Mouse (Mus musculus): Measurements from ENCODE around the gene Drd2.
A peak's percentile ranks its signal among the peaks of the same experiment; 100 is the strongest.

Gene Drd2

DNA sequence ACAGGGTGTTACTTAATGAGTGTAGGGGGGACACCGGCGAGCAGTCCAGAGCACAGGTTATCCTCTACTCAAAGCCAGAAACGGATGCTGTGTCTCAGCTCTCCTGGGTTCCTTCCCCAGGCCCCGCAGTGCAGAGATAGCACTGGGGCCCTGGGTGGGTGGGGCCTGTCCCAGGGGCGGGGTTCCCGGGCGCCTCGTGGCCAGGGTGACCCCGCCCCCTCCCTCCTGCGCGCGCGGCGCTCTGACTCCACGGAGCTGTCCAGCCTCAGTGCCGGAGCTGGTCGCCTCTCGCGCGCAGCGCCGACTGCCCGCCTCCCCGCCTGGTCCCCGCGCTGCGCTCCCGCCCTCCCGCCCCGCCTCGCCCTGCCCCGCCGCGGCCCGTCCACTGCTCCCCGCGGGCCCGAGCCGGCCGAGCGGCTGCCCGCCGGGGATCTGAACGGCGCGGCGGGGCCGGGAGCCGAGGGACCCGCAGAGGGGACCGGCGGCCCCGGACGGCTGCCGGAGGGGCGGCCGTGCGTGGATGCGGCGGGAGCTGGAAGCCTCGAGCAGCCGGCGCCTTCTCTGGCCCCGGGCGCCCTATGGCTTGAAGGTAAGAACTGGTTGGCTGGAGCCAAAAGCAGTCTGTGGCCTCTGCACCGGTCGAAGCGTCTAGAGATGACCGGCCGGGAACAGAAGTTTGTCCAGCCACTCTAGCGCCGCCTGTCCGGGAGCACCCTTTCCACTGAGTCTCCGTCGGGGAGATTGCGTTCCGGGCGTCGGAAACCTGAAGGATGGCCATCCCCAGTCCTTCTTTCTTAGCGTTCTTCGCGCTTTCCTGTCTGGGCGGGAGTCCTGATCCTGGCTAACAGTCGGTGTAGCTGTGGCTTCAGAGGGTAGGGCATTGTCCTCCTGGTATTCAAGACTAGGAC lies at the start of gene Drd2:
Gene Drd2 (plus strand): TSS at position 492 of the 908 bp plus-strand sequence.
- DNase-seq = no peak

DNA sequence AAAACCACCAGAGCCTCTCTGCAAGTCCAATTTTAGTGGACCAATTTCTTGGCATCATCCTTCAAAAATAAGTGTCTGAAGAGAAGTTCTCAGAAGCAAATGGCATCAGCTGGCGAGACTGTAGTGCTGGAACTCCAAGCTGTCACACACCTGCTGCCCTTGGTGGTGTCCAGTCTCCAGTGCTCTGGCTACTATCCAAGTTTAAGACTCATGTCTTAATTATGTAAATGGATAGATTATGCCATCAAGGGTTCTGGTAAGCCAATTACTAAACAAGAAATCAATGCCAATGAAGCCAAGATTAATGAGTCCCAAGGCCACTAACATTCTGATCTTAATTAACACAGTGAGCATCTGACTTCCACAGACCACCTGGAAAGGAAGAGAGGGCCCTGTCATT lies 45.3 kb upstream of the Drd2 start:
- DNase-seq = no peak

DNA sequence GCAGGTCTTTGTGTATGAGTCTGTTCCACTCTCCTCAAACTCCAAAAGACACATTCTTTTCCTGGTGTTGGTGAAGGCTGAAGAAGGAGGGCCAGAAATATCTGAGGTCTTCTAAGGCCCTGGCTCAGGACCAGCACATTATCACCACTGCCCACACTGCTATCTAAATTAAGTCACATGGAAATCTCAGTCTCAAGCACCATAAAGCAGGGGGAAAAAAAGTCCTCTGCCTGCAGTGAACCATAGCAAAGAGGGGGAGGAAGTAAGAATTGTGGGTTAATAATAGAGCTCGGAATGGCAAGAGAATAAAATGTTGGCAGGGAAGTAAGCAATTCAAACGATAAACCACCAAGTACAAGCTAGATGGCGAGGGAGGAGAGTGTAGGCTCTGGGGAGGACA lies 32.9 kb upstream of the Drd2 start:
- no peak for DNase-seq

DNA sequence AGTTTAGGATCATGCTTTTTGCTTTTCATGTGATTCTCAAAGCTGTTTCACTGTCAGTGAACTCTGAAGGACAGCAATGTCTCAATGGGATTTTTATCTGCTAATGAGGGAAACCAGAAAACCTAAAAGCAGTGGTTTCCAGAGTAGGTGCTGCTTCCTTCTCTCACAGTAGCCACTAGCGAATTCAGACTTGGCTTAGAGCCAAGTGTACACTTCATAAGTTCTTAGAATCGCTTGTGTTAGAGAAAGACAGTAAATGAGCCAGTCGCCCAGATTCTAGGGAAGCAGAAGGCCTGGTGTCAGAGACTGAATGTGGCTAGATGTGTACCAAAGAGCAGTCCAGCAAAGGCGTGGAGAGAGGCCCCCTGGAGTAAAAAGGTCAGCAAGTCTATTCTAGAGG lies 29.6 kb upstream of the Drd2 start:
- no peak for DNase-seq

DNA sequence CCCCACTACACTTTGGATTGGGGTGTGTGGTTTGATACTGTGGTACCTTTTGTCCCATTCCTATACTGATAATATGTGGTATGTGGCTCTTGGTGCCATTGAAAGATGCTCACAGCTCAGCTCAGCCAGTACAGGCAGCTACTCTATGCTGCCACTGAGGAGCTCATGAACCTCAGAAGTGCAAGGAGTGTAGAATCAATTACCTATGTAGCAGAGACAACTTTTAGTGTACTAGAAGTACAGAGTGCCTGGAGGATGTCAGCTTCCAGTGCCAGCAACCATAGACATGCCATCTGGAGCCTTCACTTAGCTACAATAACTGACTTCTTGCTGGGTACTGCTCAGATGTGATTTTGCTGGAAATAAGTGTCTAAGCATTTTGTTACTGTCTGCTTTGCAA lies 21.8 kb upstream of the Drd2 start:
- no peak for DNase-seq

DNA sequence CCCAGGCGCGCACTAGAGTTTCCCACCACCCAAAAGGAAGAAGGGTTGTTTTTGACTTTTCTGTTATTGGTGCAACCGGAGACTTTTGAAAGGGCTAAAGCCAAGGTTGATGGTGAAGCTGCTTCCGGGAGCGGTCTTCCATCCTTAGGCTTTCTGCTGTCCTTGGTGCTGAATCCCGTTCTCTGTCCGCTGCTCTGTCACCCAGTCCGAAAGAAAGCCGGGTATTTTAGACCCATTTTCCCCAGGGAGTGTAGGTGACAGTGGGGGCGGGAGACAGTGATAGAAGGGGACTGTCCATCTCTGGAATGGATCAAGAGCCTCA lies 578 bp downstream of the Drd2 start:
- peak; percentile 24 for DNase-seq

DNA sequence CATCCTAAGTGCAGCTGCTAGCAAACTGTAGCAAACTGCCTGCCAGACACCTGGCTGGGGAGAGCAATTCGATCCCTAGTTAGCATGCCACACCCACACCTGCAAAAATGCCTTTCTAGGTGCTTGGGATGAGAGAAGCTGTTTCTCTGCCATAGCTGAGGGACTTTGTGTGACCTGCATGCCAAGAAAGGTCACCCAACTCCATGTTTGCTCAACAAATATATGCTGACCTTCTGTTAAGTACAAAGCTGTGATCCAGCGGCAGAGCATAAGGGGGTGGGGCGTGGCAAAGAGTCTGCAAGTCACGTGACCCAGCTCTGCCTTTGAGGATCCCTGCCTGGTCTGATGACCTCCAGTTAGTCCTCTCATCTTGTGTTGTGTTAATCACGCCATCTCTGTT lies 25.3 kb downstream of the Drd2 start:
- DNase-seq = peak; percentile 64

DNA sequence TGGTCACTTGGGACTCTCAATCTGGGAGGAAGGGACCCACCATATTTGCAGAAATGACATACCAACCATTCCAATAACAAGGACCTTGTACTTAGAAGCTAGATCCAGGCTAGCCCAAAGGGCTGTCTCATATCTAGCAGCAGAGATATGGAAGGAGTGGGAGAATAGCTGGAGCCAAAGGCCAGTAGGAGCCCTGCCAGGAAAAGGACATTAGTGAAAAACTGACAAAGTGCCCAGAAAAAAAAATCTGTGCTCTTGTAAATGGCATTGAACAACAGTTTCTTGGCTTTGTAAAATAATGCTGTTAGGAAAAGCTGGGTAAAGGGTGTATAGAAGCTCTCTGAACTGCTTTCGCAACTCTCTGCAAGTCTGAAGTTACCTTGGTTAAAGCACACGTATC lies 33.5 kb downstream of the Drd2 start:
- DNase-seq = no peak

DNA sequence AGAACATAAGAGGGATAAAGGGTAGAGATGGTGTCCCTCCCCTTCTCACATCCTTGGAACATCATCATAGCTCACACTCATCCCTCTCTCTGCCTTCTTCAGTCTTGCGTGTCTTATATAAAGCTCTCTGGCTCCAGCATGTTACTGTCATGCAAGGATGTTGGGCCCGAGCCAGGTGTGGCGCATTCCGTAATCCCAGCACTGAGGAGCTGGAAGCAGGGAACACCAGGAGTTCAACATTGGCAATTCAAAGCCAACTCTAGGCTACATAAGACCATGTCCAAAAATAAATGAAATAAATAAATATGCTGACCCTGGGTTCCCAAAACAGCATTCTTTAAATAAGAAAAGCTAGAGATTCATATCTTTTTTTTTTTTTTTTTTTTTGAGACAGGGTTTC lies 39.5 kb downstream of the Drd2 start:
- no peak for DNase-seq

DNA sequence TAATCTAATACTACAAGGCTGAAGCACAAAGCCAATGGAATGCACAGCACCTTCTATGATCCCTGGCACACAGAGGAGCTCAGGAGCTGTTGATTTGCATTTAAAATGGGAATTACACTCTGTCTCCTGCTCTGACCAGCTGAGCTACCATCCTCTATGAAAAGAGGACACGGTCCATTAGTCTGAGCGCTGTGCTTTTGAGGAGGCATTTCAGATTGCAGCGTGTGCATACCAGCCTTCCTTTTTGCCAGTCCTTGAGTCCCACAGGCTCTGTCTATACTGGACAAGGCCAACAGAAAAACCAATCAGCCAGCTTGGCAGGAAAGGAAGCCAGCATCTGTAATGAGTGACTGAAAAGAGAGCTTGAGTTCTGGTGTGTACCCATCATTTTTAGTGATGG lies 43.6 kb downstream of the Drd2 start:
- no peak for DNase-seq

DNA sequence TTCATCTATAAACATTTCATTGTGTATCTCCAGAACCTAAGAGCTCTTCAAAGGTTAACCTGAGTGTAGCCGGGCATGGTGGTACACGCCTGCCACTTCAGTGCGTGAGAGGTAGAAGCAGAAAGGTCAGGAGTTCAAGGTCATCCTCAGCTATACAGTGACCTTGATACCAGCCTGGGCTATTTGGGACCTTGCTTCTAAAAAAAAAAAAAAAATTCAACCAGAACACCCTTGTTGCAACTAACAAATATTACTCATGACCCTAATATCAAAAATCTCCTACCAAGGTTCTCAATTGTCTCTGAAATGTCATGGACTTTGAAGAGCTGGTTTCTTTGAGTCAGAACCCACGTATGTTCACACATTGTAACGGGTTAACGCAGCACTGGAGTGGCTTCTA lies 44.4 kb downstream of the Drd2 start:
- no peak for DNase-seq

DNA sequence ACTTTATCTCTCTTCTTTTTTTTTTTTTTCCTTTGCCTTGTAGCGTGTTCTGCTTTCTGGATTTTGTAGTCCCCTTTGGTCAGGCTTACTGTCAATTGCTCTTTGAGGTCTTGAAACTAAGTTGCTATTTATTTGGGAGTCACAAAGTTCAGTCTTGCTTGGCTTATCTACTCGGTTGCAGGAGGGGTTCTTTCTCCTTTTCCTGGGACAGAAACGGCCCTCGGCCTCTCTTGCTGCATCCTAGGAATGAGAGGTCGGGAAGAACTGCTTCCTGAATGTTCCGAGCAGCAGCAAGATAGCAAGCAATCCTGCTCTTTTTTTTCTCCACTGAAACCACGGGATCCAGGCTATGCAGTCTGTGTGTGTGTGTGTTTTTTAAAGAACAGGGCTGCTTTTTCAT lies 44.9 kb downstream of the Drd2 start:
- DNase-seq = no peak

DNA sequence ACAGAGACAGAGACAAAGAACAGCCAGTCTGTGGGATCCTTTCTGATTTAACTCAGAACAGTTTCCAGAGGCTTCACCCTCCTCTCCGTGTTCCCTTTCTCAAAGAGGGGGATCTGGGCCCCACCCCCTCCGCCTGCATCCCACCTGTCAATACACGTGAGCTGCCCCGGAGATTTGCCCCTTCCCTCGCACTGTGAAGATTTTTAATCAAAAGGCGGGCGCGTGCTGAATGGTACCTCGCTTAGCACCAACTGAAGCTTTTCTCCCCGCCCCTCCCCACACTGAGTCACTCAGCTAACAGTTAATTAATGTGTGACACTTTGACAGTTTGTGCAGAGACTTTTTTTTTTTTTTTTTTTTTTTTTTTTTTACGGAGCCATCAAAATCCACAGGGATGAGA lies 45.7 kb downstream of the Drd2 start:
- DNase-seq = peak; percentile 40

DNA sequence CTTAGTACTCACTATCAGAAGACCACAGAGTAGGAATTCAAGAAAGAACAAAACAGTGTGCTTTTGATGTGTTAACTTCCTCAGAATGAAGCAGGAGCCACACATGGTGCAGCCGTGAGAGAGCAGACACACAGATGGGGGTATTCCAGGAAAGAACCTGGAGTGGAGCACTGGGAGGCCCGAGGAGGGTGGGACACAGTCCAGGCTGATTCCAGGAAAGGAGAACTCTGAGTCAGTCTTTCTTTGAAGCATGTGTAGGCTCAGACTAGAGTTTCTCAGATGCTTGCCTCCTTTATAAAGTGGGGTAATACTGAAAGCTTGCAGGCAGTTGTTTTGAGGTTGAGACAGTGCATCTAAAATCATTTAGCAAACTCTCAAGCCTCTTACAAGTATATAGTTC lies 51.8 kb downstream of the Drd2 start:
- DNase-seq = no peak

DNA sequence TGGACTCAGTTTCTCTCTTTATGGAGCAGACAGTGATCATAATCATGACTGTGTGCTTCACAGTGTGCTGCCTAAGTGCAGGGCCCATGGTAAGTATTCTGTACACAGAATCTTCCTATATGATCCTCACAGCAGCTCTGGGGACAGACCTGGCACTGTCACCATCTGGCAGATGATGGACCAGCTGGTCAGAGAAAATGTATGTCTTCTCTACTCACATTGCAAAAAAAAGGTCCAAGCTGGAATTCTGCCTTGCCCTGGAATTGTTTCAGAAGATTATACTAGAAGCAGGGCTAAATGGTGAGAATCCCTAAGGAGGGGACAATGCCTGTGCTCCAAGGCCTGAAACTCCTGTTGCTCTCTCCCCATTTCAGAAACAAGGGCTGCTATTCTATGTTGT lies 55.6 kb downstream of the Drd2 start:
- no peak for DNase-seq

DNA sequence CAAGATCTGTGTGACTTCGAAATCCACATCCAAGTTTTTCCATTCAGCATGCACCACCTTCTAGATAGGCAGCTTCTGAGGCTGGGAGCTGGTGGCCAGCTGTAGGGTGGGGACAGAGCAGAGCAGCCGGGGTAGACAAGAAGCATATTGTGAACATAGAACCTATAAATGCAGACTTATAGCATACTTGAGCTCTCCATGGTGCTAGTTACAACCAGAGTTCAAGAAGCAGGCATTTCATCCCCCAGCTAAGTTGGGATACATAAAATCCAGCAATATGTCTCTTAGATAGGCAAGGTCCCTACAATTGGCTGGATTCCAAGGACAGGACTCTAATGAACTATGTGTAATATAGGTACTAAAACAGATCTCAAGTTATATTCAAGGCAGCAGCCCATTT lies 63.3 kb downstream of the Drd2 start:
- DNase-seq = no peak

DNA sequence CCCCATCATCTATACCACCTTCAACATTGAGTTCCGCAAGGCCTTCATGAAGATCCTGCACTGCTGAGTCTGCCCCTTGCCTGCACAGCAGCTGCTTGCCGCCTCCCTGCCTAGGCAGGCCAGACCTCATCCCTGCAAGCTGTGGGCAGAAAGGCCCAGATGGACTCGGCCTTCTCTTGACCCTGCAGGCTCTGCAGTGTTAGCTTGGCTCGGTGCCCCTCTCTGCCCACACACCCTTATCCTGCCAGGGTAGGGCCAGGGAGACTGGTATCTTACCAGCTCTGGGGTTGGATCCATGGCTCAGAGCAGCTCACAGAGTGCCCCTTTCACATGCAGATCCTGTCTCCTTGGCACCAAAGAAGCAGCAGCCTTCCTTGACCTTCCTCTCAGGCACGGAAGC lies 66.6 kb downstream of the Drd2 start:
- DNase-seq = no peak

DNA sequence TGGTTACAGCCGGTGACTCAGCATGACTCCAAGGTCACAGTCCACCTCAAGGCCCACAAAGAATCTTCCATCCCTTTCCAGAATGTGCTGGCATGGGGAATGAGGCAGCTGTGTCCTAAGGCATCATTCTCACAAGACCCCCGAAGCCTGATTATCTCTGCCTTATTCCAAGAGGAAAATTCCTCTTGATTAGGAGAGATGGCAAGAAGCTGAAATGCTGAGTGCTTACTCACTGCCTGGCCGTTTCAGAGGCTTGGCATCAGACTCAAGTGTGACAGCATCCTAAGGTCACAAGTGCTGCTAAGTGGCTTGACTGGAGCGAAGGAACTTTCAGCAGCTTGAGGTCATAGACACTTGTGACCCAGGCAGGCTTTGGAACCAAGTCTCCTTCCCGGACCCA lies 70.2 kb downstream of the Drd2 start:
- DNase-seq = no peak

DNA sequence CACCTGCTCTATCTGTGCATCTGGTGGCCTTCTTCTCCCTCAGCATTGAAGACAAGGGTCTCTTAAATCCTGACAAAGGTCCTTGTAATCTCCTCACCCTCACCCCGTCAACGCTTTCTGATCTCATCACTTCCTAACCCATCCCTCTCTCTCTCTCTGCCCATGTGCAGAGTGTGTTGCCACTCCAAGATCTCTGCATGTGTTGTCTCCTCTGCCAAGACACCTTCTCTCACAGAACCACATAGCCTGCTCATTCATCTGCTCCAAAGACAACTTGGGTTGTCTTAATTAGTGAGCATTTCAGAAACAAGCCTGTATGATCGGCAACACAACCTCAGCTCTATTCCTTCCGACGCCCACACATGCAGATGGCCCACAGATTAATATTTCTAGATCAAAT lies 83.4 kb downstream of the Drd2 start:
- DNase-seq = no peak

DNA sequence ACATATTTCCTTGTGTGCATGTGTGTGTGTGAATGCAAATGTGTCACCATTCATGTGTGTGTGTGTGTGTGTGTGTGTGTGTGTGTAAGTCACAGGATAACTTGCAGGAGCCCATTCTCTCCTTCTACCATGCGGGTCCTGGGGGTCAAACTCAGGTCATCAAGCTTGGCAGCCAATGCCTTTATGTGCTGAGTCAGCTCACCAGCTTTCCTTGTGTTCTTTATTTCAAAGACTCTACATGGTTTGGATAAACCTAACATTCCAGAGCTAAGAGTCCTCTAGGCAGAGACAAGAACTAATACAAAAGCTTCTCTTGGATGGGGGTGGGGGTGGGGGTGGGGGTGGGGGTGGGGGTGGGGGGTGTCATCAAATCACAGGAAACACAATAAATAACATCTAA lies 85.2 kb downstream of the Drd2 start:
- DNase-seq = no peak

DNA sequence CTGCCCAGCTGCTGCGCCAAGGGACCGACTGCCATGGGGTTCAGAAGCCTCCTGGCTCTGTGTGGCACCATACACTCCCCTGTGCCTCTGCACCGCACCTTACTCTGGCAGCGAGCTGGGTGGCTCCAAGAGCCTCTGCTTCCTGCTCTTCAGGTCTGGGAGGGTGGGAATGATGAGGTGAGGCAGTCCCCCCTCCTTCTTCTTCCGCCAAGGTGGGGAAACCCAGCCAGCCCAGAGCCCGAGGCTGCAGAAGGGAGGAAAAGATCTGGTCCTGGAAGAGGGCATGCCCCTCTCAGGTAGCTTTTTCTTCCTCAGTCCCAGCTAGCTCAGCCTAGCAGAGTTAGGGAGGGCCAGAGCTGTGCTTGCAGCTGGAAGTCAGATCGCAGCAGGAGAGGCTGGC lies 86.5 kb downstream of the Drd2 start, which contains the start of gene Ankk1:
Gene Ankk1 (minus strand): TSS at position 101 of the 400 bp plus-strand sequence.
- DNase-seq = no peak

DNA sequence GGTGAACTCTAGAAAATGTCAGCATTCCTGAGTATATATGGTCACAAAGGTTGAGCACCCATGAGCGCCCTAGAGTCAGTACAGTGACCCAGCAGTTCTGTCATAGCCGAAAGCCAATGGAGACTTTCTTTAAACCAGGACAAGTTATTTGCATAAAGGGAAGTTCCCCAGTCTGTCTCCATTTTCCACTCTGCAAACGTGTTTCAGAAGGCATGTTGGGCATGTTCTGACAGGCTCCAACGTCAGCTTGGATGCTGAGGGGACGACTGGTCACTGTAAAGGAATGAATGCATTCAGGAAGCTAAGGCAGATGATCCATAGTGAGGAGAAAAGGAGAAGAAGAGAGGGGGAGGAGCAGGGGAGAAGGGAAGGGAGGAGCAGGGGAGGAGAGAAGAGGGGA lies 87.1 kb downstream of the Drd2 start:
- no peak for DNase-seq

DNA sequence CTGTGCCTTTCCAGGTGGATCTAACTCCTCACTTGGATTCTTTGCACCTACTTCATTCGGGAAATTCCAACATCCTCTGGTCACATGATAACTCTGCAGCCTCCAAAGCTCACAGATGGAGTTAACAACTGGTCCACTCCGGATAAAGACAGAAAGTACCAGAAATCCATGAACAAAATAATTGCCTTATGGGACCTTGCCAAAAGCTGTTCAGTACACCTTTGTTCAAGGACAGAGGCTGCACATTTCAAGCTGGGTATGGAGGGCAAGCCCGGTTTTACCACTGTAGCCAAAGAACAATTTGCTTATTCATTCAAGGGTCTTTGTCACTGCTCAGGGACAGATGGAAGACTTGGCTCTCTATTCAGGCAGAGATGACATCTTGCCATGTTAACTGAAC lies 102.2 kb downstream of the Drd2 start:
- DNase-seq = no peak

DNA sequence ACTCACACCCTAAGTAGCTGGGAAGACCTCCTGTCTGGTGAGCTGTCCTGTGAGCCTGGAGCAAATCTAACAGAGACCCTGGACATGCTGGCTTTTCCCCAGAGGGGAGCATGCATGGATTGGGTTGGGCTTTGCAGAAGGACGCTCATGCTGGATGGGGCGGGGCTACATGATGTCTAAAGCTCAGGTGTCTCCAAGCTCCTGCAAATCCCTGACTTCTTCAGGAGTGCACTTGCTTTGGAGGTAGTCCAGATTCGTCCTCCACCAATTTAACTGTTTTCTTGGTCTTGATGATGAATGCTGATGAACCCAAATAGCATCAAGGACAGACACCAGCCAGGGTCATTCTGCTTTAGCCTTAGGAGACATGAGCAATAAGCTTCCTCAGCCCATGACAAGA lies 110.1 kb downstream of the Drd2 start:
- DNase-seq = no peak

DNA sequence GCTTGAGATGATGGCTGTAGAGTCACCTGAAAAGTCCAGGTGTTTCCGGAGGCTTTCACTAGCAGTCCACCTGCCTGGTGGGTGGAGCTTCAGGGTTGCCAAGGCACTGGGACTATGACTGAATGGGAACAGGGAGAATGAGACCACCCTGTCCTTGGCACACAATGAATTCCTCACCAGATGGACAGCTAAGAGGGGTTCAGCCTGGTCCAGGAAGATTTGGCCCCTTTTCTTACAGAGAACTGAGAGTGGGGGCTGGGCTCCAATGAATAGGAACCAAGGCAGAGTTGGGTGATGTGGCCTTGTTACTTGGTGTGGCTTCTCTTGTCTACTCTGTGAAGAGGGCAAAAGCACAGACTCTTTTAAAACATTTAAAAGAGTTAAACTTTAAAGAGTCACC lies 112.0 kb downstream of the Drd2 start:
- no peak for DNase-seq
